Mouse (Mus musculus): ENCODE results near the gene Ddx28.

Ddx28 gene

GRCm38 (mm10) chr8:105971019-105971720 lies 40.5 kb downstream of the Ddx28 start:
- CTCF ChIA-PET = no interaction called here

GRCm38 (mm10) chr8:105969367-105969766 lies 42.3 kb downstream of the Ddx28 start:
- CTCF ChIA-PET = no interaction called here

GRCm38 (mm10) chr8:105966692-105967311 lies 44.9 kb downstream of the Ddx28 start:
- CTCF ChIA-PET = no interaction called here

DNA sequence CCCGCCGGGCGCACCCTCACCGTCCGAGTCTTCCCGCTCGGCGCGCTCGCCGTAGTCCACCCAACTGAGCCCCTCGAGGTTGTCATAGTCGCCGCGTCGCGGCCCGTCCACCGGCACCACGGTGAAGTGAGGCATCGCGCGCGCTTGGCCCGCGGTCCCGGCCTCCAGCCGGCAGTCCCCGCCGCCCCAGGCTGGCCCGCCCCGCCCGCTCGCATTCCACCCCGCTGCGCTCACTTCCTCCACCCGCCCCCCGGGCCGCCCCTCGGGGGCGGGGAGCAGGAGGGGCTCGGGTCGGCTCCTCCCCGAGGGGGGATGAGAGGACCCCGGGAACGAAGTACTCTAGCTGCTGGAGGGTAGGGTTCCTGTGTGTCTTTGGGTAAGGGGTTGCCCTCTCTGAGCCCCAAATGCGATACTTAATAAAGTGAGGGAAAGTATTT lies 45.8 kb downstream of the Ddx28 start, which contains the start of gene Slc12a4:
TSS of gene Slc12a4 (minus strand) at position 193 of the 437 bp plus-strand sequence.
- CTCF ChIA-PET = no interaction called here

DNA sequence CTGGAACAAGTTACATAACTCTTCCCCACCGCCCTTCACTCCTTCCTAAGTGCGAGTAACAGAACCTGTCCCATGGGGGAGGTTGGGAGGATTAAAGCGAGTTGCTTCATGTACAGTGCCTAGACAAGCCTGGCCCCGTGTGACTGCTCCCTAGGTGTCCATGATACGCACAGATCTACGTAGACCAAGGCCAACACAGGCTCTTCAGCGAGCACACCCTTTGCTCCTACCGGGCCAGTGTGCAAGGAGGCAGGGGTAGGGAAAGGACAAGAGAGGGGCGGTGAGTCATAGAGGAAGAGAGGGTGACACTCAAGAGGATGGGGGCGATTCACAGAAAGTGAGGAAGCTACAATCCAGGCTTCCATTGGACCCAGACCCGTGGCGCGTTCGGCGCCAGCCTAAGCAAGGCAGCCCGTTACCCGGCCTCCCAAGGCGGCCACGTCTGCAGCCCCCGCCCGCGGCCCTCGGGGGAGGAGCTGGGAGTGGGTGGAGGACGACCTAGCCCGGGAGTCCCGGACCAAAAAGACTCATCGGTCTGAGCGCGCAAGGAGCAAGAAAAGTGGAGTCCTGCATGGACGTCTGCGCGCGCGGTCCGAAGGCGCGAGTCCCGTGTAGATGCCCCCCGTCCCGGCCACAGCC lies 46.3 kb downstream of the Ddx28 start:
- CTCF ChIA-PET = no interaction called here

- CTCF ChIA-PET = interaction anchor here (0.6 kb wide), 1 partner anchor 373 kb away, joined by 3 read pairs; no protein-coding TSS in a partner anchor
Observed at GRCm38 (mm10) chr8:105964506-105965265, 47.0 kb downstream of the Ddx28 start.

GRCm38 (mm10) chr8:105961536-105961935 lies 50.1 kb downstream of the Ddx28 start:
- CTCF ChIA-PET = no interaction called here

GRCm38 (mm10) chr8:105961101-105961500 lies 50.6 kb downstream of the Ddx28 start:
- CTCF ChIA-PET = no interaction called here

All from spleen, embryonic (tissue).